Mouse (Mus musculus) hindbrain, postnatal 0 days (tissue): ENCODE measurements at regions not wholly inside any gene's neighbourhood (a gene's known extent, or its start where the extent isn't known, plus 50 kb on each side); places are given as distances from the start of the nearest gene placed in this dataset.
A peak's percentile ranks its signal among the peaks of the same experiment; 100 is the strongest.

Experiments used
- ATAC-seq: fragments of 200-750 bp; cut with Nextera tagmentation; 2 replicates; pipeline ENCODE4 v1.8.0; 2017; ENCODE audit warnings: mild to moderate bottlenecking, moderate TSS enrichment, moderate library complexity
- DNase-seq: peaks from one replicate; pipeline ENCODE4 v3.0.0-alpha.2; 2015; ENCODE audit warnings: low spot score
- H3K27ac ChIP-seq: fragments of 300-500 bp; sonication (generic); 2 replicates; pipeline ENCODE4 v1.5.1; 2014; ENCODE audit warnings: mild to moderate bottlenecking
- H3K27me3 ChIP-seq: fragments of 300-500 bp; sonication (generic); 2 replicates; pipeline ENCODE4 v1.6.1; 2014; ENCODE audit warnings: low read length, mixed read lengths; ENCODE audit not compliant: insufficient read depth
- H3K36me3 ChIP-seq: fragments of 300-500 bp; sonication (generic); 2 replicates; pipeline ENCODE4 v1.6.1; 2014; ENCODE audit warnings: low read length, mixed read lengths; ENCODE audit not compliant: insufficient read depth
- H3K4me1 ChIP-seq: fragments of 300-500 bp; sonication (generic); 2 replicates; pipeline ENCODE4 v1.6.1; 2014; ENCODE audit warnings: antibody characterized with exemption, low read length, mixed read lengths; ENCODE audit not compliant: insufficient read depth
- H3K4me2 ChIP-seq: fragments of 300-500 bp; sonication (generic); 2 replicates; pipeline ENCODE4 v1.6.1; 2014; ENCODE audit warnings: low read depth, mild to moderate bottlenecking, low read length, moderate library complexity, mixed read lengths
- H3K4me3 ChIP-seq: fragments of 300-500 bp; sonication (generic); 2 replicates; pipeline ENCODE4 v1.5.1; 2014; ENCODE audit warnings: low read length
- H3K9ac ChIP-seq: fragments of 300-500 bp; sonication (generic); replicated peaks from 2 replicates; pipeline ENCODE4 v1.6.1; 2014; ENCODE audit warnings: mild to moderate bottlenecking, low read length, moderate library complexity, mixed read lengths
- H3K9me3 ChIP-seq: fragments of 300-500 bp; sonication (generic); 2 replicates; pipeline ENCODE4 v1.6.1; 2016; ENCODE audit warnings: low read length, mixed read lengths
- CTCF ChIP-seq: IDR thresholded peaks from 2 replicates; pipeline ENCODE4 v1.5.1; 2016; ENCODE audit warnings: antibody characterized with exemption, control low read depth, low read depth
- WGBS: fragments of 180-500 bp; shearing (Covaris S2); extraction: QIAGEN DNeasy Blood & Tissue Kit; methylation state at CpG from one replicate; pipeline ENCODE4 v1.1.7; 2014; 5-methylcytosine and 5-hydroxymethylcytosine counted together

DNA sequence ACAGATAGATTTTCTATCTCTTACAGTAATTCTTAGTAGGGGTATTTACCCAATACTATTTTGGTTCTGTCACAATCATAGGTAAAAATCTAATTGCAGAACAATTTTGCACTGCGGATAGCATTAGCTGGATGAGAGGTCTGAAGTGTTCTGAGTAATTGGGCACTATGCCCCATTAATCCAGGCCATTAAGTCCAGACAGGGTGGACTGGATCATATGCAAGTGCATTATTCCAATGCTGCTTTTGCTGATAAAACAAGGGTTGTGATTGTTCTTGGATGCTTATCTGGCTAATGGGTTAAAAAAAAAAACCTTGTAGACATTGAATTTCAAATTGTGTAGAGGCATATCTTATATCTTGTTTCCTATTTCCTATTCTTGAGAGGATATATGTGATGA, 1732.6 kb upstream of the Gm6569 start:
- Histone ChIP-seq H3K4me3 (no peak overlapping the region), H3K4me1 (no peaks in the 10 kb centered on the region), H3K9ac (no peak overlapping the region), H3K36me3 (no peaks in the 10 kb centered on the region), H3K27me3 (no peaks in the 10 kb centered on the region), H3K9me3 (no peaks in the 10 kb centered on the region), H3K4me2 (no peak overlapping the region), H3K27ac (no peak overlapping the region)
- TF ChIP-seq CTCF, result no peak
- ATAC-seq, result no peak
- peak; percentile 43 for DNase-seq
- WGBS, result 63% methylated on average over 1 of the region's 1 CpGs

DNA sequence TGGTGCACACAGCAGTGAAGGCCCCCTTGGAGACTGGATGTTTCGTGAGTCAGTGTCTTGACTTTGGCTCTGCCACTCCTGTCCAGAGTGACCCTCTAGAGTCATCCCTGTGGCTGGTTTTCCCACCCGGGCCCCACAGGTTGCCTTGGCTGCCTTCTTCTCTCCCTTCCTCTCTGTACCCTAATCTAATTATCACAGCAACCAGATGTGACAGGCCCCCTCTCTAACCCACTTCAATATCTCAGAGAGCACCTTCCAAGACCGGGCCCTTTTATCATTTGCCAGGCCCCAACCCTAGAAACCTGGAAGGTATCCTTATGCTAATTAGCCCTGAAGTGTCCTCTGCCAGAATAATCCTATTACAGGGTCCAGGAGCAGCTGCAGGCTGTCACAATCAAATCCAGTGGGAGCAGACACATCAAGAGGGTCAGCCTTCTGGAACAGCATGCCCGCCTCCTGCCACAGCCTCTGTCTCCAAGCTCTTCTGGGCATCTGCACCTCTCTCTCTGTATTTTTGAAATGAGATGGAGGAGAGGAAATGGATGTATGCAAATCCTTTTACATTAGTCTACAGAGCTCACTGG, 1728.4 kb upstream of the Gm6569 start:
- Histone ChIP-seq H3K4me1 (no peaks in the 10 kb centered on the region), H3K9me3 (no peaks in the 10 kb centered on the region), H3K27ac (no peak overlapping the region; the same call in 1 of the 2 replicates), H3K4me2 (no peak overlapping the region), H3K36me3 (no peaks in the 10 kb centered on the region), H3K9ac (no peak overlapping the region), H3K27me3 (no peaks in the 10 kb centered on the region), H3K4me3 (no peak overlapping the region)
- peak; percentile 72 for DNase-seq
- no peak for TF ChIP-seq CTCF
- 59% methylated on average over 4 of the region's 4 CpGs for WGBS
- peak; percentile 91 for ATAC-seq

DNA sequence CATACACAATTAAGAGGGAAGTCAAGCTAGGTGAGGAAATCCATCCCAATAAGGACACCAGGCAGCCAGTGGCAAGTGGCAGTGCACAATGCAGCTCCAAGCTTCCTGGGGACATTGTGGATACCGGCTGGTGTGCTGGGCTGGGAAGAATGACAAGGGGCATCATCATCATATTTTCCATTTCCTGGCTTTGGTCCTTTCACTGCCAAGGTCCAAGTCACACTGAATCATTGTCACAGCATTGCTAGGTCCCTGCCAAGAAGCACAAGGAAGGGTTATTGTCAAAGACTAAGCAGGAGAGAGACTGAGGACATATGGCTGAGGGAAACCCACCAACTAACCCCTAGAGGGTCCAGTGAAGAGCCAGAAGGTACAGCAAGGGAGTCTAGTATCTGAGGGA, 1723.8 kb upstream of the Gm6569 start:
- no peak overlapping the region for H3K4me3 ChIP-seq
- no peak overlapping the region for H3K27ac ChIP-seq
- H3K9me3 ChIP-seq, result no peaks in the 10 kb centered on the region
- no peak for TF ChIP-seq CTCF
- H3K9ac ChIP-seq, result no peak overlapping the region
- 52% methylated on average over 1 of the region's 1 CpGs for WGBS
- no peaks in the 10 kb centered on the region for H3K4me1 ChIP-seq
- no peaks in the 10 kb centered on the region for H3K27me3 ChIP-seq
- peak; percentile 75 for DNase-seq
- H3K4me2 ChIP-seq, result no peak overlapping the region
- peak; percentile 91 for ATAC-seq
- H3K36me3 ChIP-seq, result no peaks in the 10 kb centered on the region

DNA sequence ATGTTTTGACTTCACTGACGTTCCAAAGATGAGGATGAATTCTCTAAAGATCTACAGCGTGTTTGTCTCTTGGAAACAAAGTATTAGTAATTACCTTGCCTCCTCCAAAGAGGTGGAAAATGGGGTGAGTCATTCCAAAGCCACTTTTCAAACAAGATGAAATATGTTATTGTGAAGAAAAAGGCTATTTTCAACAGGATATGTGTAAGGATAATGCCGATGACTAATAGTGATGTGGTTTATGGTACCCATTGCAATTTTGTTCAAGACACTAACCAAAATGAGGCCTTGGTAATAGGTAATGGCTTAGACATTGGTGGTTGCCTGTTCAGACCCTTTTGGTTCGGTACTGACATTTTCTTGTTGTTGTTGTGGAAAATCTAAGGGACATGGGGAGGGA, 1717.6 kb upstream of the Gm6569 start:
- Histone ChIP-seq H3K36me3 (no peaks in the 10 kb centered on the region), H3K9me3 (peaks cover 5% of the 10 kb centered on the region; the same call in 1 of the 2 replicates), H3K27ac (no peak overlapping the region), H3K4me3 (no peak overlapping the region), H3K27me3 (no peaks in the 10 kb centered on the region), H3K9ac (no peak overlapping the region), H3K4me1 (no peaks in the 10 kb centered on the region), H3K4me2 (no peak overlapping the region)
- 83% methylated on average over 4 of the region's 4 CpGs for WGBS
- DNase-seq, result no peak
- no peak for TF ChIP-seq CTCF
- ATAC-seq, result no peak

DNA sequence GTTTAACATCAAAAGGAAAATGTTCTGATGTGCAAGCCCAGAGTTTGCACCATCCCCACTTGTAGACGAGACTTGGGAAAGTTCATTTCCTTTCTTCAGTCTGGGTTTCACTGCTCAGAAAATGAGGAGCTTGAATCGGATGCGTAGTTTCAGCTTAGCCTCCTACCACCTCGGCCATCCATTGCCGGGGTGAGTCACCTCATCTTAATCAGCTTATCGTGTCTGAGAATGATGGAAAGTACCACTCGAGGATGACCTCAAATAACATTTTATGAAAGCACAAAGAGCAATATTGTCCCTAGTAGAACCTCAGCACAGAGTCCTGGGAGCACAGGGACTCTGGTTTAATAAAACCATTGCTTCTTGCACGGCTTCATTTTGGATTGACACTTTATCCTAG, 1700.1 kb upstream of the Gm6569 start:
- no peak for TF ChIP-seq CTCF
- Histone ChIP-seq H3K4me2 (no peak overlapping the region), H3K4me3 (no peak overlapping the region), H3K9me3 (no peaks in the 10 kb centered on the region), H3K9ac (no peak overlapping the region), H3K36me3 (no peaks in the 10 kb centered on the region), H3K27ac (no peak overlapping the region), H3K4me1 (no peaks in the 10 kb centered on the region), H3K27me3 (no peaks in the 10 kb centered on the region)
- 85% methylated on average over 8 of the region's 8 CpGs for WGBS
- DNase-seq (no peak), ATAC-seq (no peak)

DNA sequence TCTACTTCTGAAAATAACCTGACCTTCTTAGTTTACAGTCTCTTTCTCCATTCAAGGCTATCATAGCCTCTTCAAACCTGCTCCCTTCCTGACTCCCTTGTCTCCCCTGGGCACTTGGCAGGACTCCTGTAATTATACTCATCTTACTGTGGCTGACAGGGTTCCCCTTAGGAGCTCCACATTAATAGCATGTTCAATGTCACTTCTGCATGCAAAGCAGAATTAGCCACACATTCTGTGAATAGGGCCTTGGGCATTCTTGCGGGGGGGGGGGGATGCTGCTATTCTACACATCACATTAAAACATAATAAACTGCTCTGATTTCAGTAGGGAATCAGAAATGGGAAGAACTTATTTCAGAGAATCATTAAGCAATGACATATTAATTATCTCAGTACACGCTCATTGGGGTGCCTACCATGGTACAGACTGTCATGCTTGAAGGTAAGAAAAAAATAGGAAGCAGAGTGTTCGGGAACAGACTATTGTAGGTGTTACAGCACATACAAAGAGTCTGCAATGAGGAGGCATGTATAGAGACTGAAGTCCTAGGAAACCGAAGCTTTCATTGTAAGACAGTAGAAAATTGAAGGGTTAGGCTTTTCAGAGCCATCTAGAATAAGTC, 1698.3 kb upstream of the Gm6569 start:
- no peak overlapping the region for H3K4me3 ChIP-seq
- H3K4me1 ChIP-seq, result no peaks in the 10 kb centered on the region
- no peak overlapping the region for H3K4me2 ChIP-seq
- no peak overlapping the region for H3K9ac ChIP-seq
- no peaks in the 10 kb centered on the region for H3K36me3 ChIP-seq
- ATAC-seq (no peak), DNase-seq (no peak)
- no peak for TF ChIP-seq CTCF
- no peaks in the 10 kb centered on the region for H3K9me3 ChIP-seq
- H3K27ac ChIP-seq, result no peak overlapping the region
- no peaks in the 10 kb centered on the region for H3K27me3 ChIP-seq
- 57% methylated on average over 4 of the region's 4 CpGs for WGBS

DNA sequence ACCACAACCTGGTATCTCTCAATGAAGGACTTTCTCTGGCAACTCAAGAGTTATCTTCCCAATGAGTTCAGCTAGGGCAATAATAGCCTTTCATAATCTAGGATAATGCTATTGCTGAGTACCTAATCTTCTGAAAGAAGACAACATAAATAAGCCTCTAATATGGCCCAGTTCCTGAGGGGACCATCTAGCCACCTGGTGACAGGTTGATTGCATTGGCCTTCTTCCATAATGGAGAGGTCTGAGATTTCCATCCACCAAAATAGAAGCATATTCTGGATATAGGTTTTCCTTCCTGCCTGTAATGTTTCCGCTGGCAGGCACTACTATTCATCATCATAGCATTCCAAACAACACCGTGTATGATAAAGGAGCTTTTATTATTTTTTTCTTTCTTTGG, 1694.2 kb upstream of the Gm6569 start:
- DNase-seq, result no peak
- no peak overlapping the region for H3K27ac ChIP-seq
- no peaks in the 10 kb centered on the region for H3K27me3 ChIP-seq
- no peak overlapping the region for H3K9ac ChIP-seq
- no peak for ATAC-seq
- no peaks in the 10 kb centered on the region for H3K36me3 ChIP-seq
- no peak for TF ChIP-seq CTCF
- H3K9me3 ChIP-seq, result no peaks in the 10 kb centered on the region
- no peaks in the 10 kb centered on the region for H3K4me1 ChIP-seq
- no peak overlapping the region for H3K4me3 ChIP-seq
- WGBS, result 83% methylated on average over 2 of the region's 2 CpGs
- H3K4me2 ChIP-seq, result no peak overlapping the region
